Mouse (Mus musculus) ovary, postnatal 14 days (tissue): ENCODE results near the gene Zfp553.

Source experiments
- DNase-seq: peaks from one replicate; pipeline ENCODE4 v3.0.0; 2022; ENCODE audit warnings: low spot score

Gene Zfp553

DNA sequence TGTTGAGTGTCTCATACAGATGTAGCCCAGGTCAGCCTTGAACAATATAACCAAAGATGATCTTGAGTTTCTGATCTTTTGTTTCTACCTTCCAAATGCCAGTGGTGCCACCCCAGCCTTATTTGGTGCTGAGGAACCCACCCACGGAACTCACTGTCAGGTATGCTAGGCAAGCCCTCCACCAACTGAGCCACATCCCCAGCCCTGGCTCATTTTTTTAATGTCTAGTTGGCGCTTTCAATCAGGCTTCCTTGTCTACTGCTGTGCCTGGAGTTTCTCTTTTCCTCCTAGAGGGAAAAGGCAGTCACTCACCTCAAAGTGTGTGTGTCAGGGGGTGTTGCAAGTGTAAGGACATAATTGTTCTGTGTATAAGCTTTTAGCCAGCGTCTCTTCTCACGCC, 38.2 kb downstream of the Zfp553 start:
- no peak for DNase-seq

DNA sequence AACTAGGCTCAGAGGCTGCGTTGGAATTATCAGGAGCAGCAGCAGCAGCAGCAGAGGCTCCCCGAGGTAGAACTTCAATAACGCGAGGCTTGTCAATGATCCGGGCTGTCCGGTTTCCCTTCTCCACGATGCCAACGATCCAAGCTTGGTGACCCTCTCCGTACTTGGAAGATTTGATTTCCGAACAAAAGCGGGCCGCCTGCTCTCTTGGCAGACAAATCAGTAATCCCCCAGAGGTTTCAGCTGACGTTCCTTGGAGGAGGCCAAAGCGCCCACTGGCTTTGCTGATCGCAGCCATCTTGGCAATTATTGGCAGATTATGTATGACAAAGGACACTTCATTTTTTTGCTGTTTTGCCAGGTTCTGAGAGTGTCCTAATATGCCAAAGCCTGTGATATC, 39.7 kb downstream of the Zfp553 start:
- no peak for DNase-seq

DNA sequence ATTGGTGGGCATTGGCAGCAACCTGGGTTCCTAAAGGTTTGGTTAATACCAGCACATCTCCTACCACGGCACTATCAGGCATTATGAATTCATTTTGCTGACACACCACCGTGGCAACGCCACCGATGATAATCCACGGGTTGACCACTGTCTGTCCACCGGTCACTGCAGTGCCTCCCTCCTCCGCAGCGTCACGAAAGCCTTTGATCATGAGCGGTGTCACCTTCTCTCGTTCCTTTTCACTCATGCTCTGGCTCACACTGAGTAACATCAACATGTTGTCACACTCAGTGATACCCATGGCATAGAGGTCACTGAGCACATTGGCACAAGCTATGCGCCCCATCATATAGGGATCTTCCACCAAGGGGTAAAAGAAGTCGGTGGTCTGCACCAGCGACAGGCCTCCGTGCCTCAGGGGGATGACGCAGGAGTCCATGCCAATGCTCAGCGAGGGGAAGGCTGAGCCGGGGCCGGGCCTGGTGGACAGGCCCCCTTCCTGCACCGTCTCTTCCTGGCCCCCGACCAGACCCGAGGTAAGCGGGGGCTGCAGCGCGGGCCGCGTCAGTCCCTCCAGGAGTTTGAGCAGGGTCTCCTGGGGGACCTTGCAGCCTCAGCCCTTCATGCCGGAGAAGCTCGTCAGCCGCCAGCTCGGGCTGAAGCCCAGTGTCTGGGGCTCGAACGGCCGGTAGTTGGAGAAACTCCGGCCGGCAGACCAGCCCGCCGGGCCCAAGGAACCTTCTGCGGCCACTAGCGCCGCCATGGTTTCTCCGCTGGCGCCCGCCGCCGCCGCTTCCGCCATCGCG, 40.5 kb downstream of the Zfp553 start:
- DNase-seq, result peak; percentile 28

DNA sequence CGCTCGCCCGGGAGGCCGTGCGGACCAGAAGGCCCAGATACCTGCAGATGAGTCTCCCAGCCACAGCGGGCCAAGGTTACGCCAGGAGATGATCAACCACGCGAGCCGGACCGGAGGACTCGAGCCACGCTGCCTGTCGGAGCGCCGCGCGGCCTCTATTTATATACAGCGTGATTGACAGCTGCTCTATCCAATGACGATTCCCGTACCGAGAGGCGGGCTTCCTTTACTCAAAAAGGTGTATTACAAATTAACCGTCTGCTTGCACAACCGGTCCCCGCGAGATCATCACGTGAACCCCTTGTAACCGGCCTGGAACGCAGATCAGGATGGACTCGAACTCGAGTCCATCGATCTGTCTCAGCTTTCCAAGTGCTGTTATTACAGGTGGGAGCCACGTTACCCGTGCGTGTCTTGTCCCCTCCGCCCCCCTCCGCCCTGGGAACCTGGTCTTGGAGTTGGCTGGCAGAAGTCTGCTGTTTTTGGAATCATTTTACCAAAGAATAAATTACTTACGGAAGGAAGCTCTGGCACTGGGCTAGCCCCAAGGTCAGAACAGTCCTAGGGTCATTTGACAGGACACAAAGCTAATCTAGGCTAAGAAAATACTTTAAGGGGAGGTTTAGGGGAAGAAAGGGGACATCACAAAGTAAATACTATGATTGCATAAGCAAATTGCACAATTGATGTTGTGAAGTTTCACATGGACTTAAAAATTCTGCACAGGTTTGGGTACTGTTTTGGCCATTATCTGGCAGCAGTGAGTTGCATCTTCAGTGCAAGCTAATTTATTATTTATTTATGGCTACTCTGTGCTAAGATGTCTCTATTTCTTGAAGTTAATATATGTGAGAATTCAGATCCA, 41.3 kb downstream of the Zfp553 start, which contains the start of gene Sephs2:
Gene Sephs2, minus strand, starts transcription at position 131 of the 865 bp plus-strand sequence.
- peak; percentile 98 for DNase-seq

DNA sequence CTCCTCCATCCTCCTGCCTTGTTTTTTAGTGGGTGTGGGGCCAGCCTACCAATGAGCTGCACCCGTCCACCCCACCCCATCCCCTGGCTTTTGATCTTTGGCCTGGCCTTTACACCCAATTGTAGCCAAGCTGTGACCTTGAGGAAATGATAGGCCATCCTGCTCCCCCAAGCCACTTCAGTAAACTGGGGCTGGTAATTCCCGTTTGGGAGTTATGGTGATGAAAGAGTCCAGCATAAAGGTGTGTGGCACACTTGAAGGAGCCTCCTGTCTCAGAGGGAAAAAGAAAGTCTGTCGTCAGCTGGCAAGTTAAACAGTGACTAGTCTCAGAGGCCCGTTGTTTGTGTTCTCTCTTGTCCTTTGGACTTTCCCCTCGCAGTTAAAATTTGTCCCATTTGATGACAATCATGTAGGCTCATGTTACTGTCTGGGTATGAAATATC, 43.7 kb downstream of the Zfp553 start:
- DNase-seq, result no peak

DNA sequence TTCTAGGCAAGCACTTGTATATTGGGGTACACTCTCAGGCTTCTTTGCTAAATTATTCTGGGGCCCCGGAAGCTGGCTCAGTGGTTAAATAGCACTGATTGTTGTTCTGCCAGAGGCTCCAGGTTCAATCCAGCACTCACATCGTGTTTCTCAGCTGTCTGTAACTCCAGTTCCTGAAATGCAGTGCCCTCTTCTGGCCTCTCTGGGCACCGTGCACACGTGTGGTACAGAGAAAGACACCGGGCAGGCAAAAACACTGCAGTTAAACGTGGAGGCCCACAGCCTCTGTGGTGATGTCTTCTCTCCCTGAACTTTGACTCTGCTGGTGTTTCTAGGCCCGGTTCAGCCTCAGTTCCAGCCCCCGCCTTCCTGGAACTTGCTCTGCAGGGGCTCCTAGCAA, 45.5 kb downstream of the Zfp553 start:
- DNase-seq, result no peak

DNA sequence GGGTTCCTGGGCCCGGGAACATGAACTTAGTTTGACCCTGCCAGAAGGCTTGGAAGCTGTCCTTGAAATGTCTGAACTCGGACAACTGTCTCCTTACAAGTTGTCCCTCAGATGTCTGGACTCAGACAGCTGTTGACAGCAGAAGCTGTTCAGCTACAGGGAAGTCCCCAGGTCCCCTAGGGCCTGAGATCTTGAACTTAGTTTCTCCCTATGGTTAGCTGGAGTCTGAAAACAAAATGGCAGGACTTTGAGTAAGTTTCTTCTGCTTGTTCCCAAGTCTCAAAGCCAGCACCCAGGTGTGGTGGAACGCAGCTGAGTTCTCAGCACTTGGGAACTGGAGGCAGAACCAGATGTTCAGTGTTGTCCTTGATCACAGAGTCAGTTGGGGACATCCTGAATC, 47.2 kb downstream of the Zfp553 start:
- no peak for DNase-seq

DNA sequence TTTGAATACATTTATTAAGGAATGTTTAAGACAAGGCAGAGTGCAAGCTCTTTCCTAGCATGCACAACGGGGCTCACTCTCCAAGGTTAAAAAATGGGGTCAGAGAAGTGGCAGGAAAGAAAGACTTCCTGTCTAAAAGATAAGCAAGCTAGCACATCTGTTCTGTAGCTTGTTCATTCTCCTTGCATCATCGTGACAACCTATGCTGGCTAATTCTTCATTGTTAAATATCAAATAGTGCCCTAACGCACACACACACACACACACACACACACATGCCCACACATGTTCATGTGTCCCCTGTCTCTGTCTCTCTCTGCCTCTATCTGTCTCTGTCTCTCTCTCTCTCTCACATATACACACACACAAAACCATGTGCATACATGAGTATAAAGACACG, 48.3 kb downstream of the Zfp553 start:
- no peak for DNase-seq

DNA sequence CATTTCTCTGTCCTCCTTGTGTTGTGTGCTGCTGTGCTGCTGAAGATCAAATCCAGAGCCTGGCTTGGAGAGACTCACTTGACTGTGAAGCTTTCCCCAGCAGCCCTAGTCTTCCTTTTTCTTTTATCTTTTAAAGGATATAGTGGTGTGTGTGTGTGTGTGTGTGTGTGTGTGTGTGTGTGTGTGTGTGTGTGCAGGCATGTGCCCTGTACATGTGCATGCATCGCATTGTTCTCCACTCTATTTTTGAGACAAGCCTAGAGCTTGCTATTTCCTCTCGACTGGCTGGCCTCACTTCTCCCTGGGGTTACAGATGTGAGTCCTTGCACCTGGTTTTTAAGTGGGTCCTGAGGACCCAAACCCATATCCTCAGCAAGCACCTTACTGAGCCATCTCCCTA, 49.3 kb downstream of the Zfp553 start:
- no peak for DNase-seq

DNA sequence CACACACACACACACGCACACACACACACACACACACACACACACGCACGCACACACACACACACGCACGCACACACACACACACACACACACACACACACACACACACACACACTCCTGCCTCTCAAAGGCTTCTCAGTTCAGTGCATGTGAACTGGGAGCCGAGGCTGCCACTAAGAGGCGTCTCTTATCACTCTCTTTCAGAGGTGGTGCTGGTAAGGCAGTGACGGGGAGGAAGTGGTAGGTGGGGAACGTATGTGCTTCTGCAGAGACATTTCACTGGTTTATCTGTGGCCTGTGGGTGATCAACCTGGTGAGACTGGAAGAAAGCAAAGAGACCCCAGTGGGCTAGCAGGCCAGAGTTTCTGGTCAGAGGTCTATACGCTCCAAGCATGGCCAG, 52.3 kb downstream of the Zfp553 start:
- DNase-seq, result no peak
